Mouse (Mus musculus) embryo, embryonic 9.5 days (tissue): ENCODE results near the gene Pafah1b3.
"Not testable (repeated sequence)": the region's sequence is repeated elsewhere in the genome, so short reads cannot be mapped to it uniquely, and the experiment has no call there.

Experiments used
- DNase-seq: peaks from one replicate; pipeline ENCODE4 v3.0.0-alpha.2; 2017; ENCODE audit errors: extremely low spot score

Gene Pafah1b3

DNA sequence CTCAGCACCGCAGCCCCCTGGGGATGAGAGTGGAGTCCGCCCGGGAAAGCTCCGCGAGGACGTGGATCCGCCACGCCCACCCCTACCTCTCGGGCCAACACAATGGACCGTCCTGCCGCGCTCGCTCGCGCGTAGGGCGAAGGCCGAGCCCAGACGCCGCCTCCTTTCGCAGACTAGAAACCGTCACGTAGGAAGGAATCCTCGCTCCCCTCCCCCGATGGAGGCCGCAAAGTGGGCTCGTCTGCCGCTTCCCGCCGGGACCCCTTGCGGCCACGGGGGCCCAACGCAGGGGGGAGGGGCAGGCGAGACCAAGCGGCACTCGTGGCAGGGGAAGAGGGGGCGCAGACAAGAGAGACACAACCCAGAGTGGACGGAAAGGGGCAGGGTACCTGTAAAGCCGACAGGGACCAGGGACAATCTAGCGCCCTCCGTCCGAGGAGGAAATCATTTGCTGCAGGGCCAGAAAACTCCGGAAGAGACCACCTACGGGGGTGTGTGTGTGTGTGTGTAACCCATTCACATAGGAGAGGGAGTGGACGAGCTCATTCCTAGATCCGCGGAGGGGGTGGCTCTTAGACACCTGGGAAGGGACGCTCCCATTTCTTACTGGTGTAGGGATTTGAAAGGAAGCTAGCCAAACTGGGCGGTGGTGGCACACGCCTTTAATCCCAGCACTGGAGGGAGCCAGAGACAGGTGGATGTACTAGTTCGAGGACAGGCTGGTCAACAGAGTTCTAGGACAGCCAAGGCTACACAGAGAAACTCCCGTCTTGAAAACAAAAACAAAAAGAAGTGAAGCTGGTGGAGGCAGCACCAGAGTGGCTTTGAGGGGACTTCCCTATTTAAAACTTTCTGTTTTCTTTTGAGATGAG, at the start of gene Pafah1b3:
Gene Pafah1b3, minus strand, starts transcription at position 533 of the 872 bp plus-strand sequence.
- DNase-seq: peak; percentile 94

DNA sequence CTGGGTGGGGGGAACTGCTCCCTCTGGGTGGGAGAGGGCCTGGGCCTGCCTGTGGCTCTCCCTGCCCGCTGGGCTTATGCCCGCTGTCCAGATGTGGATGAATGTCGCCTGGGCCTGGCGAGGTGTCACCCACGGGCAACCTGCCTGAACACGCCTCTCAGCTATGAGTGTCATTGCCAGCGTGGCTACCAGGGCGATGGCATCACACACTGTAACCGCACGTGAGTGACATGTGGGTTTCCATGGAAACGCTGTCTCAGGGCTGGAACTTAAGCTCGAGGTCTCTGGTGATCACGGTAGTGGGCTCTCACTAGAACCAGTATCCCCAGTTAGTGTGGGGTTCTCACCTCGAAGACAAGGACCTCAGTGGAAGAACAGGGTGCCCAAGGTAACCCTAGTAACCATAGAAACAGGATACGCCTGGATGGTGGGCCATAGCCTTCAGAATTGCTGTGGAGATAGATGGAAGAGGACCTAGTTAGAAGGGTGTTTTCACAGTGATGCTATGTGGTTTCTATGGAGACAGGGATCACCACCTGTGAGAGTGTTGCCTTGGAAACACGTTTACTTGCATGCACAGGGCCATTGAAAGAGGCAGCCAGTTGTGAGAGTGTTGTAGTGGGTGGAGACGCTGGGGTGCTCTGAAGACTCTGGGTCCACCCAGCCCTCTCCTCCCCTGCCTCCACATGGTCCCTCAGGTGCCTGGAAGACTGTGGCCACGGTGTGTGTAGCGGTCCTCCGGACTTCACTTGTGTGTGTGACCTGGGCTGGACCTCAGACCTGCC, 43.4 kb upstream of the Pafah1b3 start:
- no peak for DNase-seq

- no peak for DNase-seq
Measured at GRCm38 (mm10) chr7:25339329-25339728, 41.5 kb upstream of the Pafah1b3 start.

DNA sequence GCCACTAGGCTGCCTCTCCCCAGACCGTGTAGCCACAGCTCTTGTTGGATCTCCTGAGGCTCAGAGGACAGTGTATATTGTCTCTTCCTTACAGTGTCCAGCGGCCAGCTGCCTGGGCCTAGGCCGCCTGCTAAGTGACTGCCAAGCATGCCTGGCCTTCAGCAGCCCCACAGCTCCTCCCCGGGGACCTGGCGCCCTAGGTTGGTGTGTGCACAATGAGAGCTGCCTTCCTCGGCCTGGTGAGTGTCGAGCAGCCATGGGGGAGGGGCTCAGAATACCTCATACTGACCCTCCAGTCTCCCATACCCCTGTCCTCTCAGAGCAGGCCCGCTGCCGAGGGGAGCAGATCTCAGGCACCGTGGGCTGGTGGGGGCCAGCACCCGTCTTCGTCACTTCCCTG, 36.7 kb upstream of the Pafah1b3 start:
- no peak for DNase-seq

DNA sequence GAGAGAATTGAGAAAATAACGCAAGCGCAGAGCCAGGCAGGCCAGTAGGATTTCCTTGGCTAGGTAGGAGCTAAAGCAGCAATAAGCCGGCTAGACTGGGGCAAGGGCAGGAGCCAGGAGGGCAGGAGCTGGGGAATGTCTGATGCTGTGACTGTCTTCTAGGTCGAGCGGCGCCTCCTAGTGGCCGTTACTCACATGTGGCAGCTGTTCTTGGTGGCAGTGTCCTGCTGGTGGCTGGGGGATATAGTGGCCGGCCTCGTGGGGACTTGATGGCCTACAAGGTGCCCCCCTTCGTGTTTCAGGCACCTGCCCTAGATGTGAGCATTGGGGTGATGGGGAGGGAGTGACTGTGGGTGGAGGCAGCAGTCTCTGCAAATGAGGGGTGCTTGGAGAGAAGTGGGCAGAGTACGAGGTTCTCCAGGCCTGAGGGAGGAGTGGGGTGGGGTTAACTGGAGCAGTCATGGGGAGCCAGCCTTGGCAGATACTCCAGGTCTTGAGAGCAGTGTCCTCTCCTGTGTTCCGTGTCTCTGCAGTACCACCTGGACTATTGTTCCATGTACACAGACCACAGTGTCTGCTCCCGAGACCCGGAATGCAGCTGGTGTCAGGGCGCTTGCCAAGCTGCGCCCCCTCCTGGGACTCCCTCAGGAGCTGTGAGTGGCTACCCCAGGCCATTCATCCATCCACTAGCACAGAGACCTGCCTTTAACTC, 36.0 kb upstream of the Pafah1b3 start:
- peak; percentile 76 for DNase-seq

- no peak for DNase-seq
Measured at GRCm38 (mm10) chr7:25326233-25326632, 28.4 kb upstream of the Pafah1b3 start.

DNA sequence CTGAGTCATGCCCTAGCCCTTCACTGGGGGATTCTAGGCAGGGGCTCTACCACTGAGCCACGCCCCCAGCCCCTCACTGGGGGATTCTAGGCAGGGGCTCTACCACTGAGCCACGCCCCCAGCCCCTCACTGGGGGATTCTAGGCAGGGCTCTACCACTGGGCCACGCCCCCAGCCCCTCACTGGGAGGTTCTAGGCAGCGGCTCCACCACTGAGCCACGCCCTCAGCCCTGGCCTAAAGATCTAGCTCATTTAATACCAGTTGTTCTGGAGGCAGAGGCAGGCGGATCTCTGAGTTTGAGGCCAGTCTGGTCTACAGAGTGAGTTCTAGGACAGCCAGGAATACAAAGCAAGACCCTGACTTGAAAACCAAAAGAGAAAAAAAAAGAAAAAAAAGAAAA, 27.6 kb upstream of the Pafah1b3 start:
- not testable (repeated sequence) for DNase-seq

- DNase-seq: no peak
Measured at GRCm38 (mm10) chr7:25323219-25323618, 25.4 kb upstream of the Pafah1b3 start.

DNA sequence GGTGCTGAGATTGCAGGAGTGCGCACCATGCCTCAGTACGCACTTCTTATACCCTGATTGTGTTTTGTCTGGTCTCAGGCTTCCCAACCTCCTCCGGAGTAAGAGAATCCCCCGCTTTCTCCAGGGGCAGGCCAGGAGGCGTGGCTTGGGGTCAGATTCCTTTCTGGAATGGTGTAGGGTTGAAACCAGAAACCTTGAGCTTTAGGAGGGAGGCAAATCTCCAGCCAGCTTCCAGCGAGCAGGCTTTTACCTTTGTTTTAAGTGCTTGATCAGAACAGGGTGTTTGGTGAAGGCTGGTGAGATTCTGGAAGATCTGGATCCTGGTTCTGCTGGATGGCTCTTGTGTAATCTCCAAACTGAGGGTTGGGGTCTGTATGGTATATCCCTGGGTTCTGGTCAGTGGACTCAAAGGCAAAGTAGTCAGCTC, 24.3 kb upstream of the Pafah1b3 start:
- peak; percentile 88 for DNase-seq

DNA sequence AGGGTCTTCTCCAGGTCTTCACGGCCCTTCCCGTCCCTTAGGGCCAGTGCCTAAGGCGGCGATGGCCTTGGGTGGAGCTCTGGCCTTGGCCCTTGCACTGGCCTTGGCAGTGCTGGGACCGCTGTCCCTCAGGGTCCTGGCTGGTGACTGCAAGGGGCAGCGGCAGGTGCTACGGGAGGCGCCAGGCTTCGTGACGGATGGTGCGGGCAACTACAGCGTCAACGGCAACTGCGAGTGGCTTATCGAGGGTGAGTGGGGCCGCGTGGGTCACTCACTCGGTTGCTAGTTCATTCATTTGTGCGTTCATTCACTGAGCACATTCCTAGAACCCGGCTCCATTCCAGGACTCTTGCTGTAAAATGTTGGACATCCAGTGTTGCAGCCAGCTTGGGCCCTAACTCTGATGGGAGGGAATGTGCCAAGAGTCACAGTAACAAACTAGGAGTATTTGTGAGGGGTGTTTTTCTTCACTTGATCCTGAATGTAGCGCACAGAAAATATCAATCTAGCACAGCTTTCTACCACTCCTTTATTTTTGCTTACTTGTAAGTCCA, 19.7 kb upstream of the Pafah1b3 start:
- no peak for DNase-seq

- peak; percentile 95 for DNase-seq
Measured at GRCm38 (mm10) chr7:25316532-25317445, 19.0 kb upstream of the Pafah1b3 start, which contains the start of gene Megf8. Gene Megf8 (plus strand): TSS chr7:25317164.

GRCm38 (mm10) chr7:25315306-25316041, 17.7 kb upstream of the Pafah1b3 start:
- DNase-seq: peak; percentile 60

- DNase-seq: peak; percentile 25
Measured at GRCm38 (mm10) chr7:25314606-25315305, 17.0 kb upstream of the Pafah1b3 start.

DNA sequence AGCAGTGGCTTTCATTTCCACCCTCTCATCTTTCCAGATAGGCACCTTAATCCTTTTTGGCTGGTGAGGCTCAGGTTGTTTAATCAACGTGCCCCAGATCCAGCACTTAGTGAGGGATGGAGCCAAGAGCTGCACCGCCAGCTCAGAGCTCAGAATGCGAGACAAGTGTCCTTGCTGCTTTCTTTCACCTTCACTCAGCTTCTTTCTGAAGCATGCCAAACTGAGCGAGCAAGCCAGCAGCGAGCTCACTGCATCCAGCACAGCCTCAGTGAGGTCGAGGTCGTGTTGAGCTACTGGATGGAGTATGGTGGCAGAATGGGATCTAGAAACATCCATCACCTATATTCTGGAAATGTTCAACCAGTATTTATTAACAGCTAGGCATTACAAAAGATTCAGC, 15.5 kb upstream of the Pafah1b3 start:
- no peak for DNase-seq

- no peak for DNase-seq
Measured at GRCm38 (mm10) chr7:25311193-25311592, 13.4 kb upstream of the Pafah1b3 start.

- no peak for DNase-seq
Measured at GRCm38 (mm10) chr7:25309425-25309824, 11.6 kb upstream of the Pafah1b3 start.

DNA sequence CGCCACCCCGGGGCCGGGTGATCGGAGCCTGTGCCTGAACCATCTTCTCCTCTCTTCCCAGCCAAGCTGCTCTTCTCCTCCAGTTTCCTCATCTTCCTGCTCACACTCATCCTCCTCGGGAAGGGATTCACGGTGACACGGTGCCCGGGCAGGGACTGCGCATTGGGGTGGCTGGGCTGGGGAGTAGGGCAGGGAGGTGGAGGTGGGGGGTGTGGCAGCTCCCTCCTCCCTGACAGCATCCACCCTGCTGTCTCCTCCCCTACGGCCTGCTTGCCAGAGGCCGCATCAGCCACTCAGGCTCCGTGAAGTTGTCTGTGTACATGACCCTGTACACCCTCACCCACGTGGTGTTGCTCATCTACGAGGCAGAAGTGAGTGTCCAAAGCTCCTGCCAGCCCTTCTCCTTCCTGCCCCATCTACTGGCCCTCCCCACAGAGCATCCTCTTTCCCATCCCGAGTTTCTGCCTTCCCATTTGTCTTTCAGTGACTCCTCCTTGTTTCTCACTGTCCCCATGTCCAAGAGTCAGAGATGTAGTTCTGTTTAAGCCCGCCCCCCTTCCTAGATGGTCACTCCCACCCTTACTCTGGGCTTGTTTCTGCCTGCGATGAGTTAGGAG, 11.0 kb upstream of the Pafah1b3 start:
- DNase-seq: no peak

DNA sequence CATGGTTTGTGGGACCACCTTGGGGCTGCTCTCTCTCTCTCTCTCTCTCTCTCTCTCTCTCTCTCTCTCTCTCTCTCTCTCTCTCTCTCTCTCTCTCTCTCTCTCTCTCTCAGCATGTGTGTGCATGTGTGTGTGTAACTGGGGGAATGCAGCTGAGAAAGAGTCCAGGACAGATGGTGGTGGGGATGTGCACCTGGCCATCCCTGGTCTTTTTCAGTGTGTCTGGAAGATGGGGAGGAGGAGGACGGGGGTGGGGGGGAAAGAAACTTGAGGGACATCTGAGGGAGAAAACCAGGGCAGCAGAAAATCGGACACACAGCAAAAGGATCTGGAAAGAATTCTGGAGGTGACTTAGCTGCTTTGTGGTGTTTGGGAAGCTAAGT, 8.8 kb upstream of the Pafah1b3 start:
- no peak for DNase-seq
